Mouse (Mus musculus) macrophage (primary cell): ENCODE results near the gene Hspg2. TPM values are rescaled to one million over a fixed set of nuclear protein-coding genes. Genes with fewer than 3 reads are reported as not detected.

ENCODE experiments used
- H3K27ac ChIP-seq: fragments of 350-480 bp; formaldehyde crosslinking; 2 replicates; pipeline ENCODE4 v1.9.0; 2021
- H3K36me3 ChIP-seq: fragments of 350-480 bp; formaldehyde crosslinking; 2 replicates; pipeline ENCODE4 v1.9.0; 2021; ENCODE audit errors: inconsistent target
- H3K4me3 ChIP-seq: fragments of 350-480 bp; formaldehyde crosslinking; 2 replicates; pipeline ENCODE4 v1.9.0; 2021; ENCODE audit errors: inconsistent target
- H3K79me2 ChIP-seq: fragments of 350-480 bp; formaldehyde crosslinking; 2 replicates; pipeline ENCODE4 v1.9.0; 2021; ENCODE audit errors: inconsistent target
- WGBS: methylation state at CpG from one replicate; pipeline ENCODE4 v1.1.7; 2026; ENCODE audit warnings: inconsistent platforms; ENCODE audit not compliant: missing documents; 5-methylcytosine and 5-hydroxymethylcytosine counted together
- polyA plus RNA-seq: library from polyadenylated mRNA; stranded (reverse); fragments of 250-400 nt; gene quantifications from 3 replicates; pipeline ENCODE4 v1.2.4, GENCODE M21; 2018; ENCODE audit warnings: inconsistent platforms

The Hspg2 gene
- polyA plus RNA-seq, 1 experiment from 2014 or later, result 0.06 TPM

- no peaks in the 10 kb centered on the region for H3K36me3 ChIP-seq
- no peak overlapping the region for H3K27ac ChIP-seq
- WGBS, result 82% methylated on average over 5 of the region's 5 CpGs
- no peaks in the 10 kb centered on the region for H3K79me2 ChIP-seq
- no peak overlapping the region for H3K4me3 ChIP-seq
Measured at GRCm38 (mm10) chr4:137520346-137520745, 51.8 kb downstream of the Hspg2 start.

GRCm38 (mm10) chr4:137521966-137522365, 53.4 kb downstream of the Hspg2 start:
- no peaks in the 10 kb centered on the region for H3K36me3 ChIP-seq
- WGBS, result 92% methylated on average over 11 of the region's 11 CpGs
- H3K4me3 ChIP-seq, result no peak overlapping the region
- no peaks in the 10 kb centered on the region for H3K79me2 ChIP-seq
- H3K27ac ChIP-seq, result no peak overlapping the region

DNA sequence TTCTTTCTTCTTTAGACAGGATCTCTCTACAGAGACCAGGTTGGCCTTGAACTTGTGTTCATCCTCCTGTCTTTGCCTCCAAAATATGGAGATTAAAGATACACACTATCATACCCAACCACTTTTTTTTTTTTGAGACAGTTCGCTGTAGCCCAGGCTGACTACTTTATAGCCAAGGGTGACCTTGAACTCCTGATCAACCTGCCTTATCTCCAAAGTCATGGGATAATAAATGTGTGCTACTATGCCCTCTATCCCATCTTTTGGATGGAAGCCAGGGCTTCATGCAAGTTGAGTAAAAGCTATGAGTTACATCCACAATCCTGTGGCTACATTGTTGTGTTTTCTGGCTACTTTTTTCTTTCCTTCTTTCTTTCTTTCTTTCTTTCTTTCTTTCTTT, 56.9 kb downstream of the Hspg2 start:
- no peaks in the 10 kb centered on the region for H3K36me3 ChIP-seq
- WGBS, result 100% methylated on average over 1 of the region's 1 CpGs
- no peaks in the 10 kb centered on the region for H3K79me2 ChIP-seq
- H3K4me3 ChIP-seq, result no peak overlapping the region
- H3K27ac ChIP-seq, result no peak overlapping the region

DNA sequence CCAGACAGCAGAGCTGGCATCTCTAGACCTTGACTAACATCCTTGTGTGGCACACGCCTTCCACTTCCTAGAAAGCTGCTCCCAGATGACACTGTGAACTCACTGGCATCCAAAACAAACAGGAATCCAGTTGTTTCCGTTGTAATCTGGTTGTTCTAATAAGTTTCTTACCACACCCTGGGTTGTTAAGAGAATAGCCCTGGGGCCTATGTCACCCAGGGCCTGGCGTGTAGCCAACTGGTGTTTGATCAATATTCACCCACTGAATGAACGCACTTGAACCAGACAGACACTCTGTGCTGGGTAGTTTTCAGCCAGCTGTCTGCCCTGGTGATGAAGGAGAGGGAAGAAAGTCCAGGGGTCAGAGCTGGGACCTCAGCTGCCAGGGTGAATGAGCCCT, 58.8 kb downstream of the Hspg2 start:
- 88% methylated on average over 4 of the region's 4 CpGs for WGBS
- Histone ChIP-seq H3K79me2 (no peaks in the 10 kb centered on the region), H3K4me3 (no peak overlapping the region), H3K36me3 (no peaks in the 10 kb centered on the region), H3K27ac (no peak overlapping the region)

DNA sequence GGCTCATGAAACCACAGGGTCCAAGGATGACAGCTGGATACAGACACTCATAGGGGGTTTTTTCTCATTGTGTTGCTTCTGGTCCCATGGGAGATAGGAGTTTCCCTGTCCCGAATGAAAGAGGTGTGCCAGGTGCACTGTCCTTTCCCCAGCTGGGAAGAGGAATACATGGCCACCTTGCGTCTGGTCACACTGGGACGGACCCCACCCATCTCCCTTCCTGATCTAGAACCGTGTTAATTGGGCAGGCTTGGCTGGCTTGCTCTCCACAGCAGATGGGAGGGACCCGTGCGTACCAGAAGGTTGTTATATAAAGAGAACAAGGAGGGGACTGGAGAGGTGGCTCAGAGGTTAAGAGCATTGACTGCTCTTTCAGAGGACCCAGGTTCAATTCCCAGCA, 59.3 kb downstream of the Hspg2 start:
- H3K4me3 ChIP-seq, result no peak overlapping the region
- WGBS, result 90% methylated on average over 6 of the region's 6 CpGs
- H3K27ac ChIP-seq, result no peak overlapping the region
- H3K36me3 ChIP-seq, result no peaks in the 10 kb centered on the region
- H3K79me2 ChIP-seq, result no peaks in the 10 kb centered on the region

DNA sequence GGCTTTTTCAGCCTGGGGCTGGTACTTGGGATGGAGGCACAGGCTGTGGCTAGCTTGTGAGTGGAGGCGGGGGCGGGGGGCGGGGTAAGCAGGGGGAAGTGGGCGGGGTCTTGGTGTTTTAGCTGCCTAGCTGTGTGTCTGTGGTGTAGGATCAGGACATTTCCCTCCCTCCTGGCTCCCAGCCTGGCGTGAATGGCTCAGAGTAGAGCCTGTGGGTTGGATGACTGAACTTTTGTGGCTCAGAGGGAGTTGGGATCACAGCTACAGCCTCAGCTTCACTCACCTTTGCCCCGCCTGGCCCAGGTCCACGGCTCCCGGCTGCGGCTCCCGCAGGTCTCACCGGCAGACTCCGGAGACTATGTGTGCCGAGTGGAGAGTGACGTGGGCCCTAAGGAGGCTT, 71.8 kb downstream of the Hspg2 start:
- WGBS, result 64% methylated on average over 14 of the region's 14 CpGs
- Histone ChIP-seq H3K36me3 (no peaks in the 10 kb centered on the region), H3K27ac (no peak overlapping the region), H3K79me2 (no peaks in the 10 kb centered on the region), H3K4me3 (no peak overlapping the region)

- 96% methylated on average over 10 of the region's 10 CpGs for WGBS
- no peaks in the 10 kb centered on the region for H3K79me2 ChIP-seq
- H3K27ac ChIP-seq, result no peak overlapping the region
- H3K36me3 ChIP-seq, result no peaks in the 10 kb centered on the region
- no peak overlapping the region for H3K4me3 ChIP-seq
Measured at GRCm38 (mm10) chr4:137542968-137543367, 74.4 kb downstream of the Hspg2 start.

DNA sequence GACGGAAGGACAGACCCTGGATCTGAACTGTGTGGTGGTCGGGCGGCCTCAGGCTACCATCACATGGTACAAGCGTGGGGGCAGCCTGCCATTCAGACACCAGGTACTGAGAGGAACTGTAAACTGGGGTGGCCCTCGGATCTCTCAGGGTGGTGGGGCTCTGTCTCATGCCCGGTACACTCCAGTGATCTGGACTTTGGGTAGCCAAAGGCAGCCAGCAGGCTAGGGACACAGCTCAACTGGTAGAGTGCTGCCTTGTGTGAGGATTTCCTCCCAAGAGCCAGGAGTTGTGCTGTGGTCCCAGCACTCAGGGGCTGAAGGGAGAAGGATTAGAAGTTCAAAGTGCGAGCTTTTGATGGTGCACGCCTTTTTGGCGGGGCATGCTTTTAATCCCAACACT, 77.0 kb downstream of the Hspg2 start:
- Histone ChIP-seq H3K4me3 (no peak overlapping the region), H3K36me3 (no peaks in the 10 kb centered on the region), H3K79me2 (no peaks in the 10 kb centered on the region), H3K27ac (no peak overlapping the region)
- WGBS, result 84% methylated on average over 9 of the region's 9 CpGs

DNA sequence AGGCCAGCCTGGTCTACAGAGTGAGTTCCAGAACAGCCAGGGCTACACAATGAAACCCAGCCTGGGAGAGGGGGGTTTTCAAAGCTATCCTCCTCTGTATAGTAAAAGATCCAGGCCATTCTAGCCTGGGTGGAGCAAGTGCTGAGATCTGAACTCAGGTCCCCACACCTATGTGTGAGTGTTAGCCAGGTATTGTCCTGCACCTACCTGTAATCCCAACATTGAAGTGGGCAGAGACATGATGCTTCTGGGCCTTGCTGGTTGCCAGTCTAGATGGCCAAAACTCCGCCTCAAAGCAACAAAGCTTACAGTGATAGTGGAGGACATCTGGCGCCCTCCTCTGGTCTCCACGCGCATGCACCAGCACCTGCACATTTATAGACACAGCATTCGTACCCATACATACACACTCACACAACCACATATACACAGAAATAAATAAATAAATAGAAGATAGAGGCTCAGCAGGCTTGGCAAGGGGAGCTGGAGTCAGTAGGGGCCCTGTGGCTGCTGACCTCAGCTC, 77.5 kb downstream of the Hspg2 start:
- Histone ChIP-seq H3K27ac (no peak overlapping the region), H3K4me3 (no peak overlapping the region), H3K79me2 (no peaks in the 10 kb centered on the region), H3K36me3 (no peaks in the 10 kb centered on the region)
- WGBS, result 81% methylated on average over 5 of the region's 5 CpGs

- WGBS, result 92% methylated on average over 17 of the region's 17 CpGs
Measured at GRCm38 (mm10) chr4:137553466-137553865, 84.9 kb downstream of the Hspg2 start.

DNA sequence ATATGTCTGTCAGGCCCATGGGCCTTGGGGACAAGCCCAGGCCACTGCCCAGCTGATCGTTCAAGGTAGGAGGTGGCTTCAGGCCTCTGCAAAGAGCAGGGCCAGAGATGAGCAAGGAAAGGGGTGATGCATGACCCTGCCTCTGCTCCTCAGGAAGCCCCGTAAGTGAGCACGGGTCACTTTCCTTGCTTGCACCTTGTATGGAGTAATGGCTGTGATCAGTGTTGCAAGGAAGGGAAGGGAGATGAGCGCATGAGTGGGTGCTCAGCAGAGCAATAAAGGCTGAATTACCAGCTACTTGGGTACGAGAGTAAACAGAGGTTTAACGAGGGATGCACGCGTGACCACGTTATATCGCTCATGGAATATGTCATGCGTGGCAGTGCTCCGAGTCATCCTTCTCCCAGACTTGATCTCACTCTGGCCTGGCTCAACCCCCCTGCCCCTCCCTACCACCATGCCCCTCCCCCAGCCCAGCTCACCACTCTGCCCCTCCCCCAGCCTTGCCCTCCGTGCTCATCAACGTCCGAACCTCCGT, 88.2 kb downstream of the Hspg2 start:
- WGBS, result 88% methylated on average over 15 of the region's 16 CpGs
- no peaks in the 10 kb centered on the region for H3K79me2 ChIP-seq
- H3K4me3 ChIP-seq, result no peak overlapping the region
- H3K27ac ChIP-seq, result no peak overlapping the region
- no peaks in the 10 kb centered on the region for H3K36me3 ChIP-seq

More at GRCm38 (mm10) chr4:137553466-137553865, 84.9 kb downstream of the Hspg2 start:
- Histone ChIP-seq H3K4me3 (no peak overlapping the region), H3K36me3 (no peaks in the 10 kb centered on the region), H3K79me2 (no peaks in the 10 kb centered on the region), H3K27ac (no peak overlapping the region)

DNA sequence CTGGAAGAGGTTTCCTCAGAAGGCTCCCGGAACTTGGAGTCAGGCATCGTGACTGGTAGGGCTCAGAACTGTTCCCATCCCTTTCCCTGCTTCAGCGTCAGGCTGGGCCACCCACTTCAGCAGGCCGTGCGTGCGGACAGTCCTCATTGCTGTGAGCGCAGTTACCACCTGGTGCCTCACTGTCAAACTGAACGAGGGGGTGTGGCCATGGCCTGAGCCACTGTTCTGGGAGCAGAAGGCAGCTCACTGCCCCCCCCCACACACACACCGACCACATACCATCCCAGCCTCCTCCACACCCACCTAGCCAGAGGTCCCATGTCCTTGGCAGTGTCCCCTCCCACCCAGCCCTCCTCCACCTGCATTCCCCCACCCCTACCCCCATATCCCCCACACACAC, 101.3 kb downstream of the Hspg2 start:
- Histone ChIP-seq H3K27ac (no peak overlapping the region), H3K4me3 (no peak overlapping the region), H3K36me3 (no peaks in the 10 kb centered on the region), H3K79me2 (no peaks in the 10 kb centered on the region)
- 93% methylated on average over 8 of the region's 9 CpGs for WGBS

DNA sequence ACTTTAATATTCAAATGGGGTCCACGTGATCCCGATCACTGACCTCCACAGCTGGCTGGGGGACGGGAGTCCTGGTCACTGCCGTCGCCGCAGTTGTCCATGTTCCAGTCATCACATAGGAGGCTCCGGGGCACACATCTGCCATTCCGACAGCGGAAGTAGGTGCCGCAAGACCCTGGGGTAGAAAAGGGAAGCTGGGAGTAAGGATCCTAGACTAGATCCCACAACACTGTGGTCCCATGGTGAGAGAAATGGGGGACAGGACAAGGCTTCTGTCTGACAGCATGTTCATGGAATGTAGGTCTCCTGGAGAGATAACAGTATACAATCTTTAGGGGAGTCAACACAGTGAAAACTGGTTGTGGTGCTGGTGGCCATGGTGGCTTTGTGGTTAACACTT, 105.9 kb downstream of the Hspg2 start, which contains the start of gene Ldlrad2:
Ldlrad2 (minus strand) TSS at position 101 of the 400 bp plus-strand sequence.
- Histone ChIP-seq H3K79me2 (no peaks in the 10 kb centered on the region), H3K36me3 (no peaks in the 10 kb centered on the region)
- WGBS, result 100% methylated on average over 3 of the region's 10 CpGs

DNA sequence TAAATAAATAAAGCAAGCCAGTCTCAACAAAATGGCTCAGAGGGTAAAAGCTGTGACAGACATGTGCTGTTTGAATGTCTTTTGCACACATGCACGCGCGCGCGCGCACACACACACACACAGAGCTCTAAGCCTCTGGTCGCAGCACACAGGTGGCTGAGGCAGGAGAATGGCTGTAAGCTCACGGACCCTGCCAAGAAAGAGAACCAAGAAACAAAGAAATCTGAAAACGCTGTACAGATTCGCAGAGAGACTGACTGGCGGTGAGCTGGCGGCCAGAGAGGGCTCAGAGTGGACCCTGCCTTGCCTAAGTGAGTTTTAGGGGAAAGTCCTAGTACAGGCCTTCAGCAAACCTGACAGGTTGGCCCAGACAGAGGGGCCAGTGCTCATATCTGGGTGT, 108.9 kb downstream of the Hspg2 start:
- H3K36me3 ChIP-seq, result no peaks in the 10 kb centered on the region
- WGBS, result 93% methylated on average over 12 of the region's 12 CpGs
- no peak overlapping the region for H3K4me3 ChIP-seq
- no peaks in the 10 kb centered on the region for H3K79me2 ChIP-seq
- no peak overlapping the region for H3K27ac ChIP-seq

More for the DNA sequence above, 105.9 kb downstream of the Hspg2 start, which contains the start of gene Ldlrad2:
- Histone ChIP-seq H3K4me3 (no peak within 1 kb of the TSS), H3K27ac (no peak within 1 kb of the TSS)

- H3K36me3 ChIP-seq, result no peaks in the 10 kb centered on the region
- no peak overlapping the region for H3K4me3 ChIP-seq
- H3K27ac ChIP-seq, result no peak overlapping the region
- H3K79me2 ChIP-seq, result no peaks in the 10 kb centered on the region
- WGBS, result 7% methylated on average over 36 of the region's 39 CpGs
Measured at GRCm38 (mm10) chr4:137578181-137578845, 109.7 kb downstream of the Hspg2 start.
